Mouse (Mus musculus) MEL (cell line): ENCODE results near the gene Gak. TPM values are rescaled to one million over a fixed set of nuclear protein-coding genes. Genes with fewer than 3 reads are reported as not detected.

ENCODE experiments used
- DNase-seq: peaks from one replicate; pipeline ENCODE4 v3.0.0; 2011; ENCODE audit warnings: low read depth, low spot score
- H3K27ac ChIP-seq: 2 replicates; pipeline ENCODE4 v1.5.1; 2012; ENCODE audit warnings: low read depth, mild to moderate bottlenecking, control low read depth, low read length, moderate library complexity; ENCODE audit not compliant: control insufficient read depth
- H3K27me3 ChIP-seq, 2 experiments: fragments of 150-350 bp in 1 of 2; sonication (generic) in 1 of 2; 2 replicates each; pipeline ENCODE4 v1.6.1; 2012; ENCODE audit warnings: low read length in 2 of 2, mild to moderate bottlenecking in 2 of 2, improper control_type of control experiment in 1 of 2, moderate library complexity in 1 of 2; ENCODE audit not compliant: insufficient read depth in 2 of 2, control insufficient read depth in 1 of 2
- H3K36me3 ChIP-seq, 2 experiments: 2 replicates each; pipeline ENCODE4 v1.6.1; 2012 to 2014; ENCODE audit warnings: low read length in 2 of 2, improper control_type of control experiment in 1 of 2, inconsistent platforms in 1 of 2, mild to moderate bottlenecking in 1 of 2; ENCODE audit not compliant: insufficient read depth in 2 of 2, control insufficient read depth in 1 of 2
- H3K4me1 ChIP-seq, 2 experiments: fragments of 150-350 bp in 1 of 2; sonication (generic) in 1 of 2; 2 replicates each; pipeline ENCODE4 v1.6.1; 2012; ENCODE audit warnings: low read length in 2 of 2, improper control_type of control experiment in 1 of 2, mild to moderate bottlenecking in 1 of 2; ENCODE audit not compliant: insufficient read depth in 2 of 2, control insufficient read depth in 1 of 2
- H3K4me3 ChIP-seq, 2 experiments: fragments of 150-350 bp in 1 of 2; sonication (generic) in 1 of 2; 2 replicates each; pipeline ENCODE4 v1.5.1; 2012; ENCODE audit warnings: low read depth in 2 of 2, low read length in 2 of 2, mild to moderate bottlenecking in 2 of 2, moderate library complexity in 2 of 2, control low read depth in 1 of 2, improper control_type of control experiment in 1 of 2; ENCODE audit not compliant: control insufficient read depth in 1 of 2, insufficient read depth in 1 of 2
- H3K79me2 ChIP-seq: 2 replicates; pipeline ENCODE4 v1.6.1; 2012; ENCODE audit warnings: mild to moderate bottlenecking, low read length, moderate library complexity; ENCODE audit not compliant: control insufficient read depth, poor library complexity, insufficient read depth
- H3K9ac ChIP-seq: 2 replicates; pipeline ENCODE4 v1.6.1; 2012; ENCODE audit warnings: low read depth, mild to moderate bottlenecking, control low read depth, low read length, moderate library complexity; ENCODE audit not compliant: control insufficient read depth, poor library complexity, severe bottlenecking
- H3K9me3 ChIP-seq: fragments of 150-350 bp; sonication (generic); replicated peaks from 2 replicates; pipeline ENCODE4 v1.6.1; 2012; ENCODE audit warnings: mild to moderate bottlenecking, low read length, improper control_type of control experiment, moderate library complexity; ENCODE audit not compliant: insufficient read depth
- CHD1 ChIP-seq: IDR thresholded peaks from 2 replicates; pipeline ENCODE4 v1.6.1; 2012; ENCODE audit warnings: low read depth, mild to moderate bottlenecking, inconsistent platforms, low read length, improper control_type of control experiment
- CHD2 ChIP-seq: IDR thresholded peaks from 2 replicates; pipeline ENCODE4 v1.6.1; 2011; ENCODE audit warnings: low read length, improper control_type of control experiment
- CTCF ChIP-seq, 3 experiments: IDR thresholded peaks in 2 of 3; conservative IDR thresholded peaks in 1 of 3; 2 replicates each; pipeline ENCODE4 v1.5.1; 2011 to 2012; ENCODE audit warnings: low read length in 3 of 3, low read depth in 2 of 3, mild to moderate bottlenecking in 2 of 3, improper control_type of control experiment in 1 of 3, inconsistent platforms in 1 of 3, mixed read lengths in 1 of 3, moderate library complexity in 1 of 3; ENCODE audit not compliant: control insufficient read depth in 1 of 3, insufficient read depth in 1 of 3, poor library complexity in 1 of 3, severe bottlenecking in 1 of 3
- EP300 ChIP-seq, 2 experiments: IDR thresholded peaks; 2 replicates each; pipeline ENCODE4 v1.6.1; 2011; ENCODE audit warnings: improper control_type of control experiment in 2 of 2, low read length in 2 of 2, low read depth in 1 of 2, mild to moderate bottlenecking in 1 of 2
- GATA1 ChIP-seq: IDR thresholded peaks from 2 replicates; pipeline ENCODE4 v1.6.1; 2011; ENCODE audit warnings: low read depth, low read length, improper control_type of control experiment
- JUND ChIP-seq: IDR thresholded peaks from 2 replicates; pipeline ENCODE4 v1.6.1; 2011; ENCODE audit warnings: low read depth, mild to moderate bottlenecking, improper control_type of control experiment, low read length
- MAFK ChIP-seq: IDR thresholded peaks from 2 replicates; pipeline ENCODE4 v1.6.1; 2011; ENCODE audit warnings: low read depth, mild to moderate bottlenecking, low read length, improper control_type of control experiment, borderline replicate concordance
- MAX ChIP-seq: IDR thresholded peaks from 2 replicates; pipeline ENCODE4 v1.6.1; 2011; ENCODE audit warnings: low read length, improper control_type of control experiment
- MAZ ChIP-seq: IDR thresholded peaks from 2 replicates; pipeline ENCODE4 v1.6.1; 2012; ENCODE audit warnings: low read depth, mild to moderate bottlenecking, inconsistent platforms, low read length, improper control_type of control experiment
- MEF2A ChIP-seq: IDR thresholded peaks from 2 replicates; pipeline ENCODE4 v1.6.1; 2014; ENCODE audit warnings: low read depth, mild to moderate bottlenecking, inconsistent platforms, low read length, improper control_type of control experiment; ENCODE audit not compliant: poor library complexity, insufficient replicate concordance, severe bottlenecking; ENCODE audit errors: extremely low read depth
- MXI1 ChIP-seq: IDR thresholded peaks from 2 replicates; pipeline ENCODE4 v1.6.1; 2011; ENCODE audit warnings: mild to moderate bottlenecking, low read depth, low read length, improper control_type of control experiment
- NRF1 ChIP-seq: IDR thresholded peaks from 2 replicates; pipeline ENCODE4 v1.6.1; 2014; ENCODE audit warnings: low read depth, mild to moderate bottlenecking, inconsistent platforms, low read length, improper control_type of control experiment, moderate library complexity; ENCODE audit not compliant: poor library complexity, insufficient read depth, severe bottlenecking
- POLR2AphosphoS5 ChIP-seq: IDR thresholded peaks from 2 replicates; pipeline ENCODE4 v1.6.1; 2012; ENCODE audit warnings: low read depth, borderline replicate concordance, mild to moderate bottlenecking, inconsistent platforms, low read length, moderate library complexity, mixed read lengths
- RAD21 ChIP-seq: IDR thresholded peaks from 2 replicates; pipeline ENCODE4 v1.6.1; 2011; ENCODE audit warnings: mild to moderate bottlenecking, low read depth, low read length, improper control_type of control experiment
- SIN3A ChIP-seq: IDR thresholded peaks from 2 replicates; pipeline ENCODE4 v1.6.1; 2012; ENCODE audit warnings: low read length, improper control_type of control experiment, inconsistent platforms
- SMC3 ChIP-seq: IDR thresholded peaks from 2 replicates; pipeline ENCODE4 v1.6.1; 2011; ENCODE audit warnings: low read depth, low read length, improper control_type of control experiment
- TCF12 ChIP-seq: IDR thresholded peaks from 2 replicates; pipeline ENCODE4 v1.6.1; 2014; ENCODE audit warnings: low read depth, mild to moderate bottlenecking, inconsistent platforms, low read length, improper control_type of control experiment, moderate library complexity
- USF1 ChIP-seq: IDR thresholded peaks from 2 replicates; pipeline ENCODE4 v1.6.1; 2014; ENCODE audit warnings: low read depth, mild to moderate bottlenecking, inconsistent platforms, low read length, improper control_type of control experiment, moderate library complexity
- USF2 ChIP-seq, 2 experiments: IDR thresholded peaks; 2 replicates each; pipeline ENCODE4 v1.6.1; 2011 to 2012; ENCODE audit warnings: improper control_type of control experiment in 2 of 2, low read length in 2 of 2, borderline replicate concordance in 1 of 2, inconsistent platforms in 1 of 2, low read depth in 1 of 2, mild to moderate bottlenecking in 1 of 2; ENCODE audit not compliant: insufficient read depth in 1 of 2
- ZC3H11A ChIP-seq: IDR thresholded peaks from 2 replicates; pipeline ENCODE4 v1.6.1; 2012; ENCODE audit warnings: low read depth, mild to moderate bottlenecking, inconsistent platforms, low read length, improper control_type of control experiment
- ZKSCAN1 ChIP-seq: IDR thresholded peaks from 2 replicates; pipeline ENCODE4 v1.6.1; 2012; ENCODE audit warnings: low read depth, mild to moderate bottlenecking, inconsistent platforms, low read length, improper control_type of control experiment, moderate library complexity
- ZMIZ1 ChIP-seq: IDR thresholded peaks from 2 replicates; pipeline ENCODE4 v1.6.1; 2012; ENCODE audit warnings: low read depth, mild to moderate bottlenecking, inconsistent platforms, low read length, improper control_type of control experiment, moderate library complexity
- ZNF384 ChIP-seq: IDR thresholded peaks from 2 replicates; pipeline ENCODE4 v1.6.1; 2012; ENCODE audit warnings: low read depth, mild to moderate bottlenecking, inconsistent platforms, low read length, improper control_type of control experiment
- polyA plus RNA-seq, 2 experiments: library from polyadenylated mRNA; stranded (reverse) in 1 of 2; unstranded in 1 of 2; fragments of >175 nt in 1 of 2; fragments of >200 nt in 1 of 2; gene quantifications; 2 replicates each; pipeline versions ENCODE4 v1.2.1 to v1.2.4; 2012; ENCODE audit warnings: low replicate concordance in 2 of 2, low read depth in 1 of 2; ENCODE audit not compliant: insufficient read length in 2 of 2, insufficient read depth in 1 of 2, missing spikeins in 1 of 2
- total RNA-seq: library from RNA; depleted of rRNA; stranded (reverse); fragments of 300-350 nt; gene quantifications from 2 replicates; pipeline ENCODE4 v1.2.3, GENCODE M21; 2012

The Gak gene
- total and polyA plus RNA-seq, 3 experiments = 48.5 to 76.4 TPM; not detected in 1

GRCm38 (mm10) chr5:108651823-108652222 lies 22.3 kb upstream of the Gak start:
- peak; percentile 70 for DNase-seq
- Histone ChIP-seq H3K36me3 (peaks cover 0 to 4% of the 10 kb centered on the region in 2 experiments; a peak in 1 of 4 replicates), H3K4me3 (no peak overlapping the region), H3K27me3 (no peaks in the 10 kb centered on the region), H3K9me3 (no peaks in the 10 kb centered on the region), H3K27ac (no peak overlapping the region), H3K4me1 (no peaks in the 10 kb centered on the region), H3K79me2 (no peaks in the 10 kb centered on the region), H3K9ac (no peak overlapping the region)
- peak; percentile 80 for TF ChIP-seq RAD21
- TF ChIP-seq NRF1 = no peak
- no peak for TF ChIP-seq CHD1
- peak; percentile 41; the same call in 1 of the 2 replicates for TF ChIP-seq MAZ
- no peak for TF ChIP-seq SIN3A
- TF ChIP-seq ZKSCAN1 = no peak
- peak; percentile 81 for TF ChIP-seq SMC3
- peak; percentile 51 to 91 (median 59) for TF ChIP-seq CTCF (IDR thresholded peaks at IDR 0.05 in 2 of 3, conservative IDR thresholded peaks at IDR 0.05 in 1 of 3; ENCODE audit: control insufficient read depth in 1 of 3, insufficient read depth in 1 of 3, low read depth in 2 of 3, low read length in 3 of 3, poor library complexity in 1 of 3, severe bottlenecking in 1 of 3)
- peak; percentile 68 for TF ChIP-seq ZC3H11A
- 0 out of 2 replicates have a peak, but pooled peaks have one; percentile 39 for TF ChIP-seq GATA1

DNA sequence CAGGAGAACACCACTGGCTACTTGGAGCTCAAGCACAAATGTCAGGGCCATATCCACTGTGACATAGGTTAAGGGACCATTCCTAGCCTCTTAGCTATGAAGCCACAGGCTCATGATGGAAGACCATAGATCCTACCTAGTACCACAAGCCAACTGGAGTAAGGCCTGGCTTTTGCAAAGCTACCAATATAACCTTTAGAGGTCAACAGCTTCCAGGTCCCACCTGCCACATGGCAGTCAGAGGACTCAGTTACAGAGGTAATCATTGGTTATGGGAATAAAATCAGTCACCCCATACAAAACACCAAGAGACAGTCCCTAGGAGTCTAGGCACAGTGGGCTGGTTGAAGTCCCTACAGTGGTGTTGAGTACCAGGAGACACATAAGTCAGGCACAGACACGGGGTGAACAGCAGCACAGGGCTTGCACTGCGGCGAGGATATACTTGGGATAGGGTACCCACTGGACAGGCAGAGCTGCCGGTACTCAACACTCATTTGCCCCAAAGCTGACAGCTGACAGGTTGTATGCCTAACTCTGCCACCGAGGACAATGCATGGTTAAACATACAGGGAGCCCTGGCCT lies 21.7 kb upstream of the Gak start:
- Histone ChIP-seq H3K27me3 (no peaks in the 10 kb centered on the region), H3K4me3 (no peak overlapping the region), H3K36me3 (peaks cover 0 to 4% of the 10 kb centered on the region in 2 experiments; a peak in 1 of 4 replicates), H3K9ac (no peak overlapping the region), H3K4me1 (no peaks in the 10 kb centered on the region), H3K79me2 (no peaks in the 10 kb centered on the region), H3K9me3 (no peaks in the 10 kb centered on the region), H3K27ac (no peak overlapping the region)
- no peak for DNase-seq
- TF ChIP-seq MEF2A = no peak
- TF ChIP-seq TCF12 = no peak
- TF ChIP-seq EP300 (IDR thresholded peaks at IDR 0.05; ENCODE audit: low read depth in 1 of 2, low read length in 2 of 2) = no peak
- no peak for TF ChIP-seq USF2 (IDR thresholded peaks at IDR 0.05; ENCODE audit: borderline replicate concordance in 1 of 2, insufficient read depth in 1 of 2, low read depth in 1 of 2, low read length in 2 of 2)
- TF ChIP-seq JUND = no peak
- no peak for TF ChIP-seq SMC3
- no peak for TF ChIP-seq USF1
- TF ChIP-seq ZMIZ1 = no peak
- TF ChIP-seq POLR2AphosphoS5 = no peak
- no peak for TF ChIP-seq MAFK
- TF ChIP-seq MAX = no peak
- TF ChIP-seq MXI1 = no peak
- no peak for TF ChIP-seq CHD2
- TF ChIP-seq GATA1 = no peak
- TF ChIP-seq ZNF384 = no peak
